Mouse (Mus musculus): Measurements from ENCODE around the gene Tmsb4x. TPM values are rescaled to one million over a fixed set of nuclear protein-coding genes. Genes with fewer than 3 reads are reported as not detected.

The Tmsb4x gene
- polyA plus RNA-seq, 1 experiment from 2014 or later: 7,015 TPM

DNA sequence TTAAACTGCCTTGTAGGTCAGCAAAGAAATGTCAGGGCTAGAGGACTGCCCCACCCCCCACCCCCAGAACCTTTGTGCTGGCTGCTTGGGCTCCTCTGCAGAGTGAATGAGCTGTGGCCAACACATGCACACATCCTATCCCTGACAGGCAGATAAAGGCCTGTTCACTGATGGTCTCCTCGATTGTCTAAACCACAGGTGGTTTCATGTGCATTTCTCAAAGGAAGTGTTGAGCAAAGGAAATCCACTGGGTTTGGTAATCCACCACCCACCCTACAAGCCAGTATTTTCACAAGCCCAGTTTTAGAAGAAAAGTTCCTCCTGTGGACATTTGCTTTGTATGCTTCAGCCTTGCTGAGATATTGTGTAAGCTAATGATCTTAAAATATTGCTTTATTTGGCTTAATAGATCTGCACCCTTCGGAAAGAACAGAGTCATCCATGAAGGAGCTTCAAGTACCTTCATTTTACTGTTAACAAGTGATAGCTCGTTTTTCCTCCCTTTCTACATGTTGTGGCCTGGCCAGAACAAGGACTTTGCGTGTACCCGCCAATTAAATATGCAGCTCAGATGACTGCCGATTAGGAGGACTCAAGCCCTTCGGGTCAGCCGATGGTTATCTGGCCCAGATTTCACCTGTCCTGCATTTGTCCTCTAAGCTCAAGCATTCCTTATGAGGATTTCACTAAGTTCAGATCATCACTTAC lies 3.1 kb downstream of the Tmsb4x start:
- H3K4me3 ChIP-seq (ENCODE audit: low read depth, low read length): no peak overlapping the region; the same call in 1 of the 2 replicates
- H3K27me3 ChIP-seq (ENCODE audit: control insufficient read depth, insufficient read depth, low read length): no peaks in the 10 kb centered on the region
- no peaks in the 10 kb centered on the region for H3K36me3 ChIP-seq (ENCODE audit: control insufficient read depth, insufficient read depth, low read length)
- H3K4me2 ChIP-seq (replicated peaks; ENCODE audit: low read depth): peak overlapping the region; percentile 49
- no peaks in the 10 kb centered on the region for H3K4me1 ChIP-seq (replicated peaks; ENCODE audit: control insufficient read depth, insufficient read depth)
- H3K9ac ChIP-seq (ENCODE audit: low read length): no peak overlapping the region
- peak; percentile 53 for ATAC-seq (ENCODE audit: low FRiP score, low TSS enrichment)
- WGBS: 32% methylated on average over 8 of the region's 8 CpGs
- H3K9me3 ChIP-seq (ENCODE audit: control insufficient read depth, low read length): no peaks in the 10 kb centered on the region
- peak; percentile 14 for TF ChIP-seq EP300 (optimal IDR thresholded peaks at IDR 0.05)
- no peak for TF ChIP-seq CTCF (IDR thresholded peaks at IDR 0.05; ENCODE audit: low read depth)
- DNase-seq (ENCODE audit: low spot score): peak; percentile 30
- H3K27ac ChIP-seq (replicated peaks): 0 out of 2 replicates have a peak overlapping the region, but pooled peaks have one; percentile 24

DNA sequence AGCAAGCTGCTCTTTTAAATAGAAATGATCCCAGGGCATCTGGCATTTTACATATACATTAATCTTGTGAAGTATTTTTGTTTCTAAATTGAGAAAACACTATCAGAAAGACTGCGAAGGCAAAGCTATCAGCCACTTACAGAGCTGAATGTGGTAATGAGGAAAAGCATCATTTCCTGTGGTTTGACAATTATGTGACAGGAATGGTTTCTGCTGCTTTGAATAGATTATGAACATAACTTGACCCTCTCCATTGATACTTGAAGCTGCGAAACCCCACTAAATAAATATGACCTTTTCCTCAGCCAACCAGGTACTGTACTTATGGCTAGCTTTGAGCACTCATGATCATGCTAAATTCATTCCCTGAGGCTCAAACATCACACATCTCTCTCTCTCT lies 7.8 kb downstream of the Tmsb4x start:
- no peak for TF ChIP-seq CTCF (IDR thresholded peaks at IDR 0.05; ENCODE audit: low read depth)
- no peak for TF ChIP-seq EP300 (optimal IDR thresholded peaks at IDR 0.05)
- H3K36me3 ChIP-seq (ENCODE audit: control insufficient read depth, insufficient read depth, low read length): no peaks in the 10 kb centered on the region
- no peaks in the 10 kb centered on the region for H3K27me3 ChIP-seq (ENCODE audit: control insufficient read depth, insufficient read depth, low read length)
- no peaks in the 10 kb centered on the region for H3K4me1 ChIP-seq (replicated peaks; ENCODE audit: control insufficient read depth, insufficient read depth)
- H3K9ac ChIP-seq (ENCODE audit: low read length): no peak overlapping the region
- WGBS: 71% methylated on average over 2 of the region's 2 CpGs
- no peak overlapping the region for H3K4me2 ChIP-seq (replicated peaks; ENCODE audit: low read depth)
- 0 out of 2 replicates have a peak overlapping the region, but pooled peaks have one; percentile 14 for H3K27ac ChIP-seq (replicated peaks)
- no peak for DNase-seq (ENCODE audit: low spot score)
- no peak for ATAC-seq (ENCODE audit: low FRiP score, low TSS enrichment)
- H3K4me3 ChIP-seq (ENCODE audit: low read depth, low read length): no peak overlapping the region
- H3K9me3 ChIP-seq (ENCODE audit: control insufficient read depth, low read length): no peaks in the 10 kb centered on the region

DNA sequence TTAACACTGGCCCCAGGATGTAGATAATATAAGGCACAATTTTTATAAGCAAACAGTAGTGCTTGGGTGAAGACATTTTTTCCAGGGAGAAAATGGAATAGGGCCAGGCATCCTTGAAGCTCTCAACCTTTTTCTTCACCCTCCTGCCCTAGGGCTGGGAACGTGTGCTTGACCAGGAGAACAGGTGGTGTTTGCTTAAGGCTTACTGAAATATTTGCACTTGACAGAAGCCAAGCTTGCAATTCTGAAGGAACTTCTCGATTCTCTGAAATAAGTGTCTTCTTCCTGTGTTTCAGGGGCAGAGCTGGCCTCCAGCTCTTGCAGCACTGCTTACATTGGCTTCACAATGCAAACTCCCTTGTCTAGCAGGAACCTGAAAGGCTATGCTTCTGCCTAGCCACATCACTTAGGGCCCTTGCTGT lies 13.9 kb downstream of the Tmsb4x start:
- ATAC-seq (ENCODE audit: low FRiP score, low TSS enrichment): peak; percentile 68; the same call in 1 of the 2 replicates
- TF ChIP-seq CTCF (IDR thresholded peaks at IDR 0.05; ENCODE audit: low read depth) (no peak), EP300 (optimal IDR thresholded peaks at IDR 0.05) (no peak)
- WGBS: 31% methylated on average over 2 of the region's 2 CpGs
- DNase-seq (ENCODE audit: low spot score): no peak
- Histone ChIP-seq H3K4me1 (replicated peaks; ENCODE audit: control insufficient read depth, insufficient read depth) (no peaks in the 10 kb centered on the region), H3K4me2 (replicated peaks; ENCODE audit: low read depth) (no peak overlapping the region), H3K36me3 (ENCODE audit: control insufficient read depth, insufficient read depth, low read length) (no peaks in the 10 kb centered on the region), H3K4me3 (ENCODE audit: low read depth, low read length) (no peak overlapping the region), H3K9me3 (ENCODE audit: control insufficient read depth, low read length) (no peaks in the 10 kb centered on the region), H3K27me3 (ENCODE audit: control insufficient read depth, insufficient read depth, low read length) (no peaks in the 10 kb centered on the region), H3K27ac (replicated peaks) (no peak overlapping the region), H3K9ac (ENCODE audit: low read length) (no peak overlapping the region)

DNA sequence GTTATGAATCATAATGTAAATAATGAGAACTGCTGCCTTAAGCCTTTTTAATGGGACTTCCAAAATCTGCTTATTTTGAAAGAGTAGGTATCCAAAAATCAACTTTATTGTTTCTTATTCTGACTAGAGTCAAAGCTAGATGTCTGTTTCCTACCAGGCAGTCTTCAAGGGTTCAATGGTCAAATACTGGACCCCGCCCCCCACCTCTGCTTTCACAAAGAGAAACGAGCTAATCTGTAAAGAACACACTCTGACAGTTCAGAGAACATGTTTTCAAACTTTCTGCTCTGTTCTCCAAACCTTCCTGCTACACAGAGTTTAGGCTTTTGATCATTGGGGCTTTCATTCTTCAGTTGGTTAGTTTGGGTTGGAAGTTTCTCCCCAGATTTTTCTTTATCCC lies 22.8 kb downstream of the Tmsb4x start:
- no peaks in the 10 kb centered on the region for H3K4me1 ChIP-seq (replicated peaks; ENCODE audit: control insufficient read depth, insufficient read depth)
- no peaks in the 10 kb centered on the region for H3K36me3 ChIP-seq (ENCODE audit: control insufficient read depth, insufficient read depth, low read length)
- ATAC-seq (ENCODE audit: low FRiP score, low TSS enrichment) (no peak), DNase-seq (ENCODE audit: low spot score) (no peak)
- H3K9ac ChIP-seq (ENCODE audit: low read length): no peak overlapping the region
- H3K27ac ChIP-seq (replicated peaks): no peak overlapping the region
- no peak overlapping the region for H3K4me2 ChIP-seq (replicated peaks; ENCODE audit: low read depth)
- no peaks in the 10 kb centered on the region for H3K9me3 ChIP-seq (ENCODE audit: control insufficient read depth, low read length)
- WGBS: 36% methylated on average over 2 of the region's 2 CpGs
- no peak for TF ChIP-seq EP300 (optimal IDR thresholded peaks at IDR 0.05)
- TF ChIP-seq CTCF (IDR thresholded peaks at IDR 0.05; ENCODE audit: low read depth): no peak
- no peak overlapping the region for H3K4me3 ChIP-seq (ENCODE audit: low read depth, low read length)
- no peaks in the 10 kb centered on the region for H3K27me3 ChIP-seq (ENCODE audit: control insufficient read depth, insufficient read depth, low read length)

DNA sequence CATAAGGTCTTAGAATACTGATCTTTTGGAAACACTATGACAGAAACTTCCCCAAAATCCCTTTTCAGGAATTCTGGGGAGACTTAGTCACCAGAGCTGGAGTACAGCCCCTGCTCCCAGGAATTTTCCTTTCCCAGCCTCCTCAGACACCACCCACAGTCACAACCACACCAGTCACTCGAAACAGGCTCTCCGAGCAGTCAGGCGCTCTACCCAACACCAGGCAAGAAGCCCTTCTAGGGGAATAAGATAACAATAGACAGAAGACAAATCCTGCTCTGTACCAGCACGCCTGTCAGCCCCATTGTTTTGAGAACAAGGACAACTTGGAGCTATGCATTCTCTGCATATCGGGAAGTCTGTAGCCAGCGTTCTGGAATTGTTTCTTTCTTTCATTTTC lies 25.6 kb downstream of the Tmsb4x start:
- H3K4me2 ChIP-seq (replicated peaks; ENCODE audit: low read depth): 0 out of 2 replicates have a peak overlapping the region, but pooled peaks have one; percentile 11
- H3K4me3 ChIP-seq (ENCODE audit: low read depth, low read length): no peak overlapping the region
- TF ChIP-seq CTCF (IDR thresholded peaks at IDR 0.05; ENCODE audit: low read depth) (no peak), EP300 (optimal IDR thresholded peaks at IDR 0.05) (no peak)
- 0 out of 2 replicates have a peak, but pooled peaks have one; percentile 42 for ATAC-seq (ENCODE audit: low FRiP score, low TSS enrichment)
- no peak overlapping the region for H3K9ac ChIP-seq (ENCODE audit: low read length)
- H3K9me3 ChIP-seq (ENCODE audit: control insufficient read depth, low read length): no peaks in the 10 kb centered on the region
- H3K27ac ChIP-seq (replicated peaks): peak overlapping the region; percentile 61
- no peaks in the 10 kb centered on the region for H3K27me3 ChIP-seq (ENCODE audit: control insufficient read depth, insufficient read depth, low read length)
- WGBS: 54% methylated on average over 6 of the region's 6 CpGs
- H3K4me1 ChIP-seq (replicated peaks; ENCODE audit: control insufficient read depth, insufficient read depth): no peaks in the 10 kb centered on the region
- no peak for DNase-seq (ENCODE audit: low spot score)
- no peaks in the 10 kb centered on the region for H3K36me3 ChIP-seq (ENCODE audit: control insufficient read depth, insufficient read depth, low read length)

DNA sequence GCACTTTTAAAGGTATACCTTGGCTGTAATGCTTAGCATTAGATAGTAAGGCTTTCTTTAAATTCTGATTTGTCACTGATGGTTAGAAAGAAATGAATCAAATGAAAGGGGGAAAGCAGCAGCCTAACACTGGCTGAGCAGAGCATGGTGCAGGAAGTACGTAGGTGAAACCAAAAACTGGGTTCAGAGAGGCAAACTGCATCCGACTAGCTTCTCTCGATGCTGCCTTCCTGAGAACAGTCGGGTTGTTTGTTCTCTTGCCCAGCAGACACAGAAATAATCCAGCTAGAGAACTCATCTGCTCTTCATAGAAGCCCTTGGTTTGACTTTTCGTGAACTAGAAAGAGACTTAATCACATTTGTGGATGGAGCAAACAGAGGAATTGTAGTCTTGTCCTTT lies 26.7 kb downstream of the Tmsb4x start:
- DNase-seq (ENCODE audit: low spot score) (no peak), ATAC-seq (ENCODE audit: low FRiP score, low TSS enrichment) (no peak)
- no peak overlapping the region for H3K27ac ChIP-seq (replicated peaks)
- no peak overlapping the region for H3K4me3 ChIP-seq (ENCODE audit: low read depth, low read length)
- no peak overlapping the region for H3K4me2 ChIP-seq (replicated peaks; ENCODE audit: low read depth)
- no peaks in the 10 kb centered on the region for H3K27me3 ChIP-seq (ENCODE audit: control insufficient read depth, insufficient read depth, low read length)
- H3K4me1 ChIP-seq (replicated peaks; ENCODE audit: control insufficient read depth, insufficient read depth): no peaks in the 10 kb centered on the region
- no peaks in the 10 kb centered on the region for H3K9me3 ChIP-seq (ENCODE audit: control insufficient read depth, low read length)
- no peak overlapping the region for H3K9ac ChIP-seq (ENCODE audit: low read length)
- WGBS: 57% methylated on average over 5 of the region's 5 CpGs
- no peak for TF ChIP-seq CTCF (IDR thresholded peaks at IDR 0.05; ENCODE audit: low read depth)
- no peak for TF ChIP-seq EP300 (optimal IDR thresholded peaks at IDR 0.05)
- no peaks in the 10 kb centered on the region for H3K36me3 ChIP-seq (ENCODE audit: control insufficient read depth, insufficient read depth, low read length)

Measured in stomach, postnatal 0 days (tissue).